Mouse (Mus musculus): ENCODE measurements around the gene Fbxw16.
"Not testable (repeated sequence)": the region's sequence is repeated elsewhere in the genome, so short reads cannot be mapped to it uniquely, and the experiment has no call there.

DNA sequence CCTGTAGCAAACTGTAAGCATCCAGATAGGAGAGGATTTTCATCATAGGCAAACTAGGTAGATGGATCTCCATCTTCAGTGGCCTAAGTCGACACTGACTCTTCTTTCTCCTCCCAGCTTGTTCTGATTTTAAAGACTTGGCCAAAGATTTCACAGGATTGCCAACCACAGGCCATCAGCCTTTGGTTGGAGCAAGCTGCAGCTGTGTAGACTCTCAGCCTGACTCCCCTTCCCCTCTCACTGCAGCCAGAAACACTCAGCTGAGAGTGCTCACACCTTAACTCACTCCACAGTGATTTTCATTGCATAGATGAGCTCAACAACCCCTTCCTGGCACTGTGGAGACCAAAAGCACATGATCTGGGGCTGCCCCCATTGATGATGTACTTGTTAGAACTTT, 46.8 kb upstream of the Fbxw16 start, which contains the start of gene Fbxw19:
- TF ChIP-seq TAL1, GATA1 (IDR thresholded peaks at IDR 0.05; ENCODE audit: low read length): not testable (repeated sequence)

Measured in erythroblast, embryonic 14.5 days (primary cell).